Mouse (Mus musculus) limb, embryonic 15.5 days (tissue): ENCODE data around the gene Efemp2. TPM values are rescaled to one million over a fixed set of nuclear protein-coding genes. Genes with fewer than 3 reads are reported as not detected.

Experiments
- ATAC-seq: fragments of 200-750 bp; cut with Nextera tagmentation; 2 replicates; pipeline ENCODE4 v1.8.0; 2017; ENCODE audit warnings: low read depth, moderate TSS enrichment; ENCODE audit not compliant: insufficient number of reproducible peaks, low FRiP score, low TSS enrichment
- H3K27ac ChIP-seq: fragments of 300-500 bp; sonication (generic); 2 replicates; pipeline ENCODE4 v1.5.1; 2015; ENCODE audit warnings: moderate library complexity, mild to moderate bottlenecking, inconsistent platforms
- H3K27me3 ChIP-seq: fragments of 300-500 bp; sonication (generic); 2 replicates; pipeline ENCODE4 v1.6.1; 2015; ENCODE audit warnings: inconsistent platforms
- H3K36me3 ChIP-seq: fragments of 300-500 bp; sonication (generic); 2 replicates; pipeline ENCODE4 v1.6.1; 2015; ENCODE audit warnings: inconsistent platforms
- H3K4me1 ChIP-seq: fragments of 300-500 bp; sonication (generic); 2 replicates; pipeline ENCODE4 v1.6.1; 2015; ENCODE audit warnings: inconsistent platforms
- H3K4me2 ChIP-seq: fragments of 300-500 bp; sonication (generic); 2 replicates; pipeline ENCODE4 v1.6.1; 2015; ENCODE audit warnings: mild to moderate bottlenecking, inconsistent platforms
- H3K4me3 ChIP-seq: fragments of 300-500 bp; sonication (generic); 2 replicates; pipeline ENCODE4 v1.5.1; 2015; ENCODE audit warnings: mild to moderate bottlenecking, inconsistent platforms
- H3K9ac ChIP-seq: fragments of 300-500 bp; sonication (generic); 2 replicates; pipeline ENCODE4 v1.6.1; 2015; ENCODE audit warnings: inconsistent platforms
- H3K9me3 ChIP-seq: fragments of 300-500 bp; sonication (generic); 2 replicates; pipeline ENCODE4 v1.6.1; 2016; ENCODE audit warnings: inconsistent platforms
- WGBS: fragments of 180-500 bp; shearing (Covaris S2); methylation state at CpG from one replicate; pipeline ENCODE4 v1.1.7; 2015; 5-methylcytosine and 5-hydroxymethylcytosine counted together
- polyA plus RNA-seq: library from polyadenylated mRNA; unstranded; fragments of >200 nt; fragmentation: Nextera tagmentation; extraction: Ambion mirVana; gene quantifications from 2 replicates; pipeline ENCODE4 v1.2.1, GENCODE M21; 2015

Gene Efemp2
- 221 and 223 TPM in 2 replicates for polyA plus RNA-seq

DNA sequence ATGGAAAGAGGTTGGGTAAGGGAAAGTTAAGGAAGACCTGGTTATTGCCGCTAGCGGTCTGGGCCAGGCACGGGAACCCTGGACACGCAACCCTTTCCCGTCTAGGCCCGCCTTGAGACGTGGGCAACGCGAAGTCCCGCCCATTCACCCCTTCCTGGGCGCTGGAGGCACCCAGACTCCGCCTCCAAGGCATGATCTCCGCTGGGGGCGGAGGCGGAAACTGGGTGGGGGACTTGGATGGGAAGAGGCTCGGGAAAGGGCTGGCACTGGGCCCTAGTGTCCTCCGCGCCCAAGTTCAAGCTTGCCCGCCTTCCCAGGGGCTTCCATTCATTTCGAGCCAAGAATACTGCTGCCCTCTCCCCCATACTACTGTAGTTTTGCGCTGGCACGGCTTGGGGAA, at the start of gene Efemp2:
Gene Efemp2, plus strand, starts transcription at position 235 of the 400 bp plus-strand sequence.
- Histone ChIP-seq H3K4me3 (peak within 1 kb of the TSS; percentile 61), H3K36me3 (peaks cover 14% of the 10 kb centered on the region), H3K4me1 (peaks cover 18% of the 10 kb centered on the region), H3K9ac (peak within 1 kb of the TSS; percentile 68), H3K27ac (peak within 1 kb of the TSS; percentile 90), H3K27me3 (no peaks in the 10 kb centered on the region), H3K4me2 (peak within 1 kb of the TSS; percentile 83), H3K9me3 (no peaks in the 10 kb centered on the region)
- WGBS, result under 1% methylated on average over 22 of the region's 22 CpGs
- ATAC-seq, result peak; percentile 67

DNA sequence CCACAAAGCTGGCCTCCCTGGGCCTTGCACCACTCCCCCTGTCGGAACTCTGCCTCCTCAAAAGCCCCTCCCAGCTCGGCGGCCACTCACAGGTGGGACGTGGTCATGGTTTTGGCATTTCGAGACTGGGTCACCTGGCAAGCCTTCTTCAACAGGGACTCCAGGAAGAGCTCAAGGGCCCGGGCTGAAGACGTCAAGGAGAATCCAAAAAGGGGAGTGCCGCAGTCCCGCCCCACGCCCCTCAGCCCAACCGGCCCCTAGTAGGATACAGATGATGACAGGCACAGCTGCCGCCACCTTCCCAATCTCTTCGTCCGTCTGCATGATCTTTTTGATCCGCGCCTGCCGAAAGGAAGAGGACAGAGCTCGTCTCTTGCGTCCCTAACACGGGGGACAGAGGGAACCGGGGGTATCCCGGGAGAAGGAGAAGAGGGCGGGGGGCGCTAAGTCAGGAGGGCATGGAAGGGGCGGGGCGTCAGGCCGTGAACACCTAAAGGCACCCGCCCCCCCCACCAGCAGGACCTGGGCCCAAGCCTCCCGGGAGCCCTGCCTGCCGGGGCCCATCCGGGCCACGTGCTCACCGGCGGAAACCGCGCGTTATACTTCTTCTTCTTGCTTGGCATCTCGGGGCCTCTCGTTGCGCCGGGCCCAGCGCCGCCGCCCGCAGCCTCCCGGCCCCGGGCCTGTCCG, 49.5 kb upstream of the Efemp2 start:
- Histone ChIP-seq H3K36me3 (peaks cover 47% of the 10 kb centered on the region), H3K27me3 (no peaks in the 10 kb centered on the region), H3K9me3 (no peaks in the 10 kb centered on the region), H3K9ac (peak overlapping the region; percentile 80), H3K4me1 (peaks cover 40% of the 10 kb centered on the region), H3K4me2 (peak overlapping the region; percentile 83), H3K4me3 (peak overlapping the region; percentile 81), H3K27ac (peak overlapping the region; percentile 95)
- ATAC-seq, result peak; percentile 68
- 1% methylated on average over 42 of the region's 48 CpGs for WGBS

DNA sequence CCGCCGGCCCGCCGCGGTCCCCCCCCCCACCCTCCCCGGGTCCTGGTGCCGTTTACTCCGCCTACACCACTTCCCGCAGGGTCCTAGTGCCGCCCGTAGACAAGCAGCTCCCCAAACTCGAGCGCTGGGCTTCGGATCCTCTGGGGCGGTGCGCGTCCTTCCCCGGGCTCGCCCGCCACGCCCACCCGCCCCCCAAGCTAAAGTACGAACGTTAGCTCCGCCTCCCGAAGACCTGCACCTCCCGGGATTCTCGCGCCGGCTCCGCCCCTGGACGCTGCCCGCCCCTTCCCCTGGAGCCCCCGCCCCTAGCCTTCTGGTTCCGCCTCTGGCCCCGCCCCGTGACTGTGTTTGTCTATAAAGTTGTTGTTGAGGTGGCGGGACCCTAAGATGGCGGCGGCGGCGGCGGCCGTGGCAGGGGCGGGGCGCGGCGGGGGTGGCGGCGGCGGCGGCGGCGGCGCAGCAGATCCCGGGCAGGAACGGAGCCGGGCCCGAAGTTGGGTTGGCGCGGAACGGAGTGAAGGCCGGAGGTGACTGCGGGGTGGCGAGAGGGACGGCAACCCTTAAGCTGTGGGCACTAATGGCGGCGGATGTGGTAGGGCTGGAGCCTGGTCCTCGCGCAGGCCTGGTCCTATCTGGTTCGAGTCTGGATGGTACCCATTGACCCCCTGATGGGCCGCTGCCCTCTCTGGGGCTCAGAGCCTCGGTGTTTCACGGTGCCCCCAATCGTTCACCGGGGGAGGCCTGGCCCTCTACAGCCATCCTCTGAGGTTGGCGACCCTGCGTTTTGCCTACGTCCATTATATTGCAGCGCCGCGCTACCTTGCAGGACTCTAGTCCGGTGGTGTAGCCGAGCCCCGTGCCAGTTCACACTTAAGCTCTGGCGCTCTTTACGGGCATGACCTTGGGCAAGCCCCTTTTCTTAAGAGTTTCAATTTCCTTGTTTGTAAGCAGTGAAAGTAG, 48.7 kb upstream of the Efemp2 start, which contains the start of the genes Drap1 and AI837181:
Gene Drap1, minus strand, starts transcription at position 198 of the 960 bp plus-strand sequence.
Gene AI837181, plus strand, starts transcription at position 363 of the 960 bp plus-strand sequence.
- Histone ChIP-seq H3K4me3 (peak within 1 kb of the TSS; percentile 81), H3K27me3 (no peaks in the 10 kb centered on the region), H3K4me2 (peak within 1 kb of the TSS; percentile 83), H3K9ac (peak within 1 kb of the TSS; percentile 89), H3K27ac (peak within 1 kb of the TSS; percentile 95), H3K36me3 (peaks cover 44% of the 10 kb centered on the region), H3K4me1 (peaks cover 44% of the 10 kb centered on the region), H3K9me3 (no peaks in the 10 kb centered on the region)
- 1% methylated on average over 75 of the region's 87 CpGs for WGBS
- ATAC-seq, result peak; percentile 90

DNA sequence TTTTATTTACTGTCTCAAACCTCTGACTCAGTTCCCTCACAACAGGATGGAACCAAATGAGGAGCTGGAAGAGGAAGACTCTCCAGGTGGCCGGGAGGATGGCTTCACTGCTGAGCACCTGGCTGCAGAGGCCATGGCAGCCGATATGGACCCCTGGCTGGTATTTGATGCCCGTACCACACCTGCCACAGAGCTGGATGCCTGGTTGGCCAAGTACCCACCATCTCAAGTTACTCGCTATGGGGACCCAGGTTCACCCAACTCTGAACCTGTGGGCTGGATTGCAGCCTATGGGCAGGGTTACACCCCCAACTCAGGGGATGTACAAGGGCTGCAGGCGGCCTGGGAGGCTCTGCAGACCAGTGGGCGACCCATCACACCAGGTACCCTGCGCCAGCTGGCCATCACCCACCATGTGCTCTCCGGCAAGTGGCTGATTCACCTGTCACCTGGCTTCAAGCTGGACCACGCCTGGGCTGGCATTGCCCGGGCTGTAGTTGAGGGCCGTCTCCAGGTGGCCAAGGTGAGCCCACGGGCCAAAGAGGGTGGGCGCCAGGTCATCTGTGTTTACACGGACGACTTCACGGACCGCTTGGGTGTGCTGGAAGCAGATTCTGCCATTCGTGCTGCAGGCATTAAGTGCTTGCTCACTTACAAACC, 47.7 kb upstream of the Efemp2 start:
- H3K9me3 ChIP-seq, result no peaks in the 10 kb centered on the region
- no peak for ATAC-seq
- H3K4me2 ChIP-seq, result peak overlapping the region; percentile 64
- H3K27me3 ChIP-seq, result no peaks in the 10 kb centered on the region
- 83% methylated on average over 18 of the region's 18 CpGs for WGBS
- peaks cover 44% of the 10 kb centered on the region for H3K4me1 ChIP-seq
- peak overlapping the region; percentile 81 for H3K4me3 ChIP-seq
- H3K36me3 ChIP-seq, result peaks cover 34% of the 10 kb centered on the region
- peak overlapping the region; percentile 88 for H3K27ac ChIP-seq
- peak overlapping the region; percentile 89 for H3K9ac ChIP-seq

DNA sequence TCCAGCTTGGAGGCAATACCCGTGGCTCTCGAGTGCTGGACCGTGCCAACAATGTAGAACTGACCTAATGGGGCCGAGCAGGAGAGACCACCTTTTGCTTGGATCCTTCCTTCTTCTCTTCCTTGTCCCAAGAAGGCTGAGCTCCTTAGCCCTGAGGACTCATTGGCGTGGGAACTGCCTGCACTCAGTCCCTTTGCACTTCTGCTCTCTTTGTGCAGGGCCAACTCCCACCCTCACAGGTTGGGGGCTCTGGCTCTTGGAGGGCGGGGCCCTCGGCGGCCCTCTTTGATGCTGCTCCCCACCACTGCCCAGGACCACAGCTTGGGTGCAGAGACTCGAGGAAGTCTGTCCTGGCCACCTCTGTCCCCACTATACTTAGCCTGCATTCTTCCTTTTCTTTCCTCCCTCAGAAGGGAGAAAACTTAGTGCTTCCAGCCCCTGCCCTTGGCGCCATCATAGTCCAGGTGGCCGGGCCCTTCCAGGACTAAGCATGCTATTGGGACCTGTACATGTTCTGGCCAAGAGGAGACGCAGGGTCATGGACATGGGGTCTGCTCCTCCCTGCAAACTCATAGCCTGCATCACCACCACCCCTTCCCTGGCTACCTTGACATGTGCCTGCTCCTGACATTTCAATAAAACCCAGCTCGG, 47.0 kb upstream of the Efemp2 start:
- H3K4me2 ChIP-seq, result peak overlapping the region; percentile 64; the same call in 1 of the 2 replicates

DNA sequence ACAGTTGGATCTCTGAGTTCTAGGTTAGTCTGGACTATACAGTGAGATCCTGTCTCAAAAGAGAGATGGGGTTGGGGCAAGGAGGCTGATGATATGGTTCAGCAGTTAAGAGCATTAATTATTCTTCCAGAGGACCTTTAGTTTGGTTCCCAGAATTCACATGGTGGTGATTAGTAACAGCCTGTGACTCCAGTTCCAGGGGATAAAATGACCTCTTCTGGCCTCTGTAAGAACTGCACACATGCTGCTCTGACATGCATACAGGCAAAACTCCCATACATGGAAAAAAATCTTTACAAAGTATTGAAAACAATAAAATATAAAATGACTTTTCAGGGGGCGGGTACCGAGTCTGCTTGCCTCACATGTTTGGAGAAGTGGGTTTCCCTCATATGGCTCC, 45.7 kb upstream of the Efemp2 start:
- H3K4me2 ChIP-seq, result no peak overlapping the region
- no peaks in the 10 kb centered on the region for H3K9me3 ChIP-seq
- ATAC-seq, result no peak
- WGBS, result 63% methylated on average over 2 of the region's 2 CpGs
- peaks cover 18% of the 10 kb centered on the region for H3K36me3 ChIP-seq
- no peak overlapping the region for H3K27ac ChIP-seq
- no peak overlapping the region for H3K9ac ChIP-seq
- no peaks in the 10 kb centered on the region for H3K27me3 ChIP-seq
- H3K4me3 ChIP-seq, result no peak overlapping the region
- peaks cover 45% of the 10 kb centered on the region for H3K4me1 ChIP-seq

More for the DNA sequence above, 47.0 kb upstream of the Efemp2 start:
- 0 out of 2 replicates have a peak overlapping the region, but pooled peaks have one; percentile 14 for H3K9ac ChIP-seq
- no peak overlapping the region for H3K27ac ChIP-seq
- 91% methylated on average over 13 of the region's 13 CpGs for WGBS
- H3K9me3 ChIP-seq, result no peaks in the 10 kb centered on the region
- H3K4me3 ChIP-seq, result peak overlapping the region; percentile 81
- no peak for ATAC-seq
- H3K4me1 ChIP-seq, result peaks cover 43% of the 10 kb centered on the region
- H3K27me3 ChIP-seq, result no peaks in the 10 kb centered on the region
- peaks cover 31% of the 10 kb centered on the region for H3K36me3 ChIP-seq

DNA sequence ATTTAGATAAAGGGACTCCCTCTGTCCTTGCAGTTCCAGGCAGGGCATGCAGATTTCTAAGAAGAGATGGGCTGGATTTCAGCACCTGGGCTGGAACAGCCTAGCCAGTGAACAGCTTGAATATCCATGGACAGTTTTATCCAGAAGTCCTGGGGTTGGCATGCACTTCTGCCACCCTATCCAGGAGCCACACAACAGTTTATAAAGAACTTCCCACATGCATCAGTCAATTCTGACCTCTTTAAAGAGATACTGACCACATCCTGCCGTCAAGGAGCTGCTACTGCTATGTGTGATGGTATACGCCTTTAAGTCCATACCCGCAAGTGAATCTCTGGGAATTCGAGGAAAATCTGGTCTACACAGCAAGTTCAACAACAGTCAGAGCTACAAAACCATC, 44.5 kb upstream of the Efemp2 start:
- WGBS, result 79% methylated on average over 4 of the region's 4 CpGs
- Histone ChIP-seq H3K4me2 (no peak overlapping the region), H3K4me1 (peaks cover 45% of the 10 kb centered on the region), H3K9me3 (no peaks in the 10 kb centered on the region), H3K9ac (no peak overlapping the region), H3K27ac (no peak overlapping the region), H3K27me3 (no peaks in the 10 kb centered on the region), H3K4me3 (no peak overlapping the region), H3K36me3 (peaks cover 17% of the 10 kb centered on the region)
- ATAC-seq, result no peak

DNA sequence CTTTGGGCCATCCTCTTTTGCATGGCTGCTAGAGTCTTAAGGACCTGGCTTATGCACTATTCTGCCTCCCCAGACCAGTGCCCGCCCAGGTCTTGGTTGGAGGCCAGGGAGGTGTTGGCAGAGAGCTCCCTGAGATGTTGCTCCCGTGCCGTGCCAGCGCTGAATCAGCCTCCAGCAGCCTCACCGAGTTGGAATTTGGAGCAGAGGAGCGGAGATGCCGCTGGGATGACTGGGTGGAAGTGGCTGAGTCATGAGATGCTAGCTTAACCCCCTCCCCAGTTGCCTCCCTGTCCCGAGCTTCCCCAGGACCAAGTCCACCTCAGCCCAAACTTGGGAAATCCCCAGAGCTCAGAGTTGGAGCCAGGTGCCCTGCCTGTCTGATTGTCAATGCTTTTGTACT, 43.9 kb upstream of the Efemp2 start:
- no peak overlapping the region for H3K4me3 ChIP-seq
- H3K4me1 ChIP-seq, result peaks cover 46% of the 10 kb centered on the region
- H3K27me3 ChIP-seq, result no peaks in the 10 kb centered on the region
- no peak overlapping the region for H3K9ac ChIP-seq
- no peak overlapping the region for H3K27ac ChIP-seq
- peaks cover 17% of the 10 kb centered on the region for H3K36me3 ChIP-seq
- 66% methylated on average over 8 of the region's 8 CpGs for WGBS
- no peaks in the 10 kb centered on the region for H3K9me3 ChIP-seq
- no peak overlapping the region for H3K4me2 ChIP-seq
- no peak for ATAC-seq

DNA sequence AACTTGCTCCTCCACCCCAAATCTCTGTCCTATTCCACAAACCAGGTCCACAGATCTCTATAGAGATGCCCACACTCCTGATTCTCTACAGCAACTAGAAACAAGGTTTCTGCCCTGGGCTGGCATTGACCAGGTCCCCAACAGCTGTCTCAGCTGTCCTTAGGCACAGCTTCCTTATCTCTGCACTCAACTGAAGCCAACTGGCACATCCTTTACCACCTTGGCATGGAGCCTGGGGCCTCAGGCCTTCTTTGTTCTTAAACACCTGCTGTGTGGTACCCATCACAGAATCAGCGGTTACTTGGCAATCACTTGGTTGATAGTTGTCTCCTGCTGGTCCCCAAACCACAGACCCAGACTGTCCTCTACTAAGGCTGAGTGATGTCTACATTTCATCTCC, 43.3 kb upstream of the Efemp2 start:
- Histone ChIP-seq H3K36me3 (peaks cover 17% of the 10 kb centered on the region), H3K4me2 (no peak overlapping the region), H3K27ac (no peak overlapping the region), H3K9ac (no peak overlapping the region), H3K4me1 (peaks cover 46% of the 10 kb centered on the region), H3K27me3 (no peaks in the 10 kb centered on the region), H3K4me3 (no peak overlapping the region), H3K9me3 (no peaks in the 10 kb centered on the region)
- ATAC-seq, result no peak
- 82% methylated on average over 1 of the region's 1 CpGs for WGBS

DNA sequence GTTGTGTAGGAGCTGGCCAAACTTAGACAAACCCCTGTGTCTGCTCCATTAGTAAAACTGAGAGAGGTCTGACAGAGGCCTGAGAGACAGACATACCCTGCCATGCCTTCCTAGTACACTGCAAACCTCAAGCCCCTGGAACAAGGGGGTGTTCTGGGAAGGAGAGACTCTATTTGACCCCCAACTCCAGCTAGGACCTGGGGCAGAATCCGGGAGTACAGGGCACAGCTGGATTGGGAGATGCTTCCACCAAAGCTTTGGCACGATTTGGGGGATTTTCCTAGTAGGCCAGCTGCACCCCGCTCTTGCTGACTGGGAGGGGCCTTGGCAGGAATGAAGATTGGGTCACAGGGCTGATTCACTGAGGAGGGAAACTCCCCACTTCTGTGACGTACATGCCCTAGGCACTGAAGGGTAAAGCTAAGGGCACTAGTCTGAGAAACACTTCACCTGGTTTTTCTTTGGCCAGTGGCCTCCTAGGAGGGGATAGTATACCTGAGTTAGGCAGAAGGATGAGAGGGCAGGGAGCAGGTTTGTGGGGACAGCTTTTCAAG, 41.8 kb upstream of the Efemp2 start:
- peaks cover 32% of the 10 kb centered on the region for H3K4me1 ChIP-seq
- no peak for ATAC-seq
- H3K4me3 ChIP-seq, result no peak overlapping the region
- H3K36me3 ChIP-seq, result peaks cover 6% of the 10 kb centered on the region
- H3K27me3 ChIP-seq, result no peaks in the 10 kb centered on the region
- no peaks in the 10 kb centered on the region for H3K9me3 ChIP-seq
- no peak overlapping the region for H3K4me2 ChIP-seq
- H3K9ac ChIP-seq, result no peak overlapping the region
- WGBS, result 62% methylated on average over 4 of the region's 4 CpGs
- H3K27ac ChIP-seq, result peak overlapping the region; percentile 72; the same call in 1 of the 2 replicates
